Comparison of ENCODE assay signal across 12 mouse cellular contexts in genomic region chr12:77541051-77541765, GRCm38 (mm10).
"Had no signal": no experiment of that assay in that cellular context is flagged by ENCODE, and none has a peak within 500 bp of the region (broad histone marks: within the 10 kb centered on the region; RNA-seq: fewer than 3 reads in every experiment).

No protein-coding gene starts in this region.

- DNase-seq: gastrocnemius, postnatal 14 days; gastrocnemius, postnatal 36 days; heart, adult 18-20 months; heart, postnatal 10 days; heart, postnatal 36 days; kidney, adult 11 months; kidney, adult 2 months; kidney, adult 9 months; kidney, postnatal 36 days; layer of hippocampus, adult 9-11 months; layer of hippocampus, postnatal 36 days; left cerebral cortex, postnatal 4 days had no signal
